Mouse (Mus musculus): ENCODE measurements around the gene Prkd1.

GRCm38 (mm10) chr12:50352404-50352803 lies 296.5 kb downstream of the Prkd1 start:
- no peak for TF ChIP-seq POLR2A (IDR thresholded peaks at IDR 0.05; ENCODE audit: insufficient read depth, low read depth, low read length)
- no peak for TF ChIP-seq CTCF (IDR thresholded peaks at IDR 0.05; ENCODE audit: insufficient read depth, low read depth, low read length)

All from olfactory bulb, adult 2 months (tissue).